In the genomic region with DNA sequence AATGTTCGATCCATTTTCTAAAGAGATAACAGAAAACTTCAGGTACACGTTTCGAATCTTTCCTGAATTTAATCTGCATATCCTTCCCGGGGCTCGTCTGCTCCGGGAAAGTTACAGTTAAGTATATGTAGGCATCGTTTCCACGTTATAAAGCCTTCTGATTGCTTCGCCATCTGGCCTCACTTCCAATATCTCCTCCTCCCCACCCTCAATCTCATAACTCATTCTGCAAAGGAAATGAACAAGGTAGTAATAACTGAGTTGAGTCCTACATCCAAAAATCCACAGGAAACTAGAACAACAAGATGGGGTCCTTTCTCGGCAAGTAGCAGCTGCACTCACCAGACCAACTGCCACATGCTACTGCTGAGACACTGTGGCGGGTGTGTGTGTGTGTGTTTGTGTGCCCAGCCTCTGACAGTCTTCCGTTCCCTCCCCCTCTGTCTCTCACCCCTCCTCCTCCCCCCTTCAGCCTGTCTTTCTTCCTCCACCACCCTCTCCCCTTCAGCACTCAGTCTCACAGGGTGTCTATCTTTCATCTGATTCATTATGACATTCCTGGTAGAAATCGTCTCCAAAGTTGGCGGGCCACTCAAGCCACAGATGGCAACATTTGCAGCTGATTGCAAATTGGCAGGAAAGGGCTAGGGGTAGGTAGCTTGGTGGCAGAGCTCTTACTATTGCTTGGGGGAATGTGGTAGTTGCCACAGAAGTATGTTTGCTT, we compare ENCODE assay signal across 10 mouse cellular contexts. TPM values are rescaled to one million over a fixed set of nuclear protein-coding genes. Genes with fewer than 3 reads are reported as not detected.
DNase-seq lines count a peak whose midpoint lies in the region; ATAC-seq lines count a peak whose summit lies in the region.
"Had no signal": no experiment of that assay in that cellular context is flagged by ENCODE, and none has a peak within 500 bp of the region (broad histone marks: within the 10 kb centered on the region; RNA-seq: fewer than 3 reads in every experiment).

No protein-coding gene starts in this region.

- H3K27ac ChIP-seq in midbrain, embryonic 10.5 days (replicated peaks): no peak overlapping the region
- H3K27ac ChIP-seq: embryonic facial prominence, embryonic 13.5 days; neural tube, embryonic 13.5 days had no signal

- H3K4me3 ChIP-seq in midbrain, embryonic 10.5 days: no peak overlapping the region
- H3K4me3 ChIP-seq: embryonic facial prominence, embryonic 13.5 days; neural tube, embryonic 13.5 days had no signal

- peak; percentile 56 for DNase-seq in CD4-positive, CD25-positive, alpha-beta regulatory T cell, adult 2 months (ENCODE audit: low read depth, low spot score)
- peak; percentile 15 for DNase-seq in induced T-regulatory cell, adult 2 months (ENCODE audit: low read depth)
- DNase-seq in kidney, postnatal 25 days: no peak
- no peak for DNase-seq in heart, adult 18-20 months
- no peak for DNase-seq in adrenal gland, postnatal 4 days (ENCODE audit: low spot score in 2 of 2)
- no peak for DNase-seq in midbrain, embryonic 10.5 days (ENCODE audit: low spot score)

- ATAC-seq in cerebellum, adult (ENCODE audit: insufficient number of reproducible peaks, low FRiP score, low TSS enrichment): peak; percentile 80
- ATAC-seq in megakaryocyte progenitor cell, adult 5-6 weeks (replicated peaks; ENCODE audit: poor library complexity): peak; percentile 57

- H3K36me3 ChIP-seq in midbrain, embryonic 10.5 days: no peaks in the 10 kb centered on the region
- H3K36me3 ChIP-seq: neural tube, embryonic 13.5 days had no signal

- no peaks in the 10 kb centered on the region for H3K27me3 ChIP-seq in midbrain, embryonic 10.5 days (ENCODE audit: low read depth, poor library complexity, severe bottlenecking)
- H3K27me3 ChIP-seq: embryonic facial prominence, embryonic 13.5 days; neural tube, embryonic 13.5 days had no signal

- H3K4me1 ChIP-seq in midbrain, embryonic 10.5 days: peaks cover 5% of the 10 kb centered on the region; the same call in 1 of the 2 replicates

- 86% methylated on average over 14 of the region's 14 CpGs for WGBS in midbrain, embryonic 10.5 days

- H3K9me3 ChIP-seq in midbrain, embryonic 10.5 days (replicated peaks): no peaks in the 10 kb centered on the region
- H3K9me3 ChIP-seq: embryonic facial prominence, embryonic 13.5 days; neural tube, embryonic 13.5 days had no signal

RNA-seq across cellular contexts. Expression of a gene that starts 28.0 kb away (rescaled TPM):
- total RNA-seq in megakaryocyte progenitor cell, adult 5-6 weeks (2015): 0.15 and 0.56 TPM in 2 replicates
- total RNA-seq in megakaryocyte progenitor cell, adult 5-6 weeks (2017): 0.87 and 1.2 TPM in 2 replicates
- total RNA-seq in heart, adult 18-20 months (2021): 1 to 10 TPM; 2.1 to 3.0 TPM
- 1 to 10 TPM; 2.5 to 3.2 TPM for total RNA-seq in adrenal gland, postnatal 4 days (2021)
- 2.2 and 2.3 TPM in 2 replicates for polyA plus RNA-seq in midbrain, embryonic 10.5 days (2016; fragmentation: Nextera tagmentation; extraction: Ambion mirVana)

RNA-seq across cellular contexts. Expression of a gene that starts 32.8 kb away (rescaled TPM):
- total RNA-seq in megakaryocyte progenitor cell, adult 5-6 weeks (2015): 44.7 and 49.4 TPM in 2 replicates
- total RNA-seq in megakaryocyte progenitor cell, adult 5-6 weeks (2017): 84.1 and 125 TPM in 2 replicates
- total RNA-seq in heart, adult 18-20 months (2021): 1 to 10 TPM; 8.6 to 9.6 TPM
- total RNA-seq in adrenal gland, postnatal 4 days (2021): 10 to 100 TPM; 53.0 to 63.8 TPM
- polyA plus RNA-seq in midbrain, embryonic 10.5 days (2016; fragmentation: Nextera tagmentation; extraction: Ambion mirVana): 288 and 307 TPM in 2 replicates

RNA-seq across cellular contexts. Expression of a gene that starts 33.5 kb away (rescaled TPM):
- 18.2 and 19.6 TPM in 2 replicates for total RNA-seq in megakaryocyte progenitor cell, adult 5-6 weeks (2015)
- 29.9 and 31.5 TPM in 2 replicates for total RNA-seq in megakaryocyte progenitor cell, adult 5-6 weeks (2017)
- 10 to 100 TPM; 29.9 to 32.3 TPM for total RNA-seq in heart, adult 18-20 months (2021)
- 10 to 100 TPM; 27.9 to 28.5 TPM for total RNA-seq in adrenal gland, postnatal 4 days (2021)
- polyA plus RNA-seq in midbrain, embryonic 10.5 days (2016; fragmentation: Nextera tagmentation; extraction: Ambion mirVana): 25.6 and 27.2 TPM in 2 replicates

RNA-seq across cellular contexts. Expression of a gene that starts 39.4 kb away (rescaled TPM):
- 49.7 and 50.9 TPM in 2 replicates for total RNA-seq in megakaryocyte progenitor cell, adult 5-6 weeks (2015)
- total RNA-seq in megakaryocyte progenitor cell, adult 5-6 weeks (2017): 70.9 and 103 TPM in 2 replicates
- 10 to 100 TPM; 27.6 to 35.3 TPM for total RNA-seq in heart, adult 18-20 months (2021)
- total RNA-seq in adrenal gland, postnatal 4 days (2021): 10 to 100 TPM; 33.5 to 35.8 TPM
- 35.7 and 43.3 TPM in 2 replicates for polyA plus RNA-seq in midbrain, embryonic 10.5 days (2016; fragmentation: Nextera tagmentation; extraction: Ambion mirVana)

Comparison
In these comparisons a context has a peak if more than half of its experiments do, and no peak if none do; other contexts are left out.
1. DNase-seq: peak in CD4-positive, CD25-positive, alpha-beta regulatory T cell, adult 2 months (single experiment) and induced T-regulatory cell, adult 2 months (single experiment); none in kidney, postnatal 25 days (0 of 2), heart, adult 18-20 months (0 of 2), adrenal gland, postnatal 4 days (0 of 2) and midbrain, embryonic 10.5 days (single experiment).
2. RNA of a gene that starts 32.8 kb away (total RNA-seq): 44.7 to 125 TPM in megakaryocyte progenitor cell, adult 5-6 weeks and 53.0 to 63.8 TPM in adrenal gland, postnatal 4 days; 8.6 to 9.6 TPM in heart, adult 18-20 months; every median in the first group is over 4 times any median in the second.